Mouse (Mus musculus): ENCODE measurements around the gene Fam181a.

Fam181a gene

DNA sequence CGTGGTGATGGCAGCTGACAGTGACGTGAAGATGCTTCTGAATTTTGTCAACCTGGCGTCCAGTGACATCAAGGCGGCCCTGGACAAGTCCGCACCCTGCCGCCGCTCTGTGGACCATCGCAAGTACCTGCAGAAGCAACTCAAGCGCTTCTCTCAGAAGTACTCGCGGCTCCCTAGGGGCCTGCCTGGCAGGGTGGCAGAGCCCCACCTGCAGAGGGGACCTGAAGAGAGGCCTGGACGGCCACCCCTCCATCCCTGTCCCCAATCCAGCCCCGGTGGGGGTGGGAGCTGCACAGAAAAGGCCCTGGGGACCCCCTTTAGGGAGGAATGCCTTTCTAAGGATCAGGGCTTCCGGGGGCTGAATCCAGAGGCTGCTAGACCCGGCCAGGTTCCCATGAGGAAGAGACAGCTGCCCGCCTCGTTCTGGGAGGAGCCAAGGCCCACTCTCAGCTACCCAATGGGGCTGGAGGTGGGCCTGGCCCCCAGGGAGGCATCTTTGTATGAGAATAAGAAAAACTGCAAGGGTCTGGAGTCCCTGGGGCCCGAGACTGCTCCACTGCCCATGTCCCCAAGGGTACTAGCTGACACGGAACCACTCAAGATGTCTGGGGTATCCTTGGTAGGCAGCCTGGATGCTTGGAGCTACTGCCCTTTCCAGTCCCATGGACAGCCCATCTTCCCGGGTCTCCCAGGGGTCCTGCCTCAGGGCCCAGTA lies 5.2 kb downstream of the Fam181a start:
- DNase-seq = no peak

DNA sequence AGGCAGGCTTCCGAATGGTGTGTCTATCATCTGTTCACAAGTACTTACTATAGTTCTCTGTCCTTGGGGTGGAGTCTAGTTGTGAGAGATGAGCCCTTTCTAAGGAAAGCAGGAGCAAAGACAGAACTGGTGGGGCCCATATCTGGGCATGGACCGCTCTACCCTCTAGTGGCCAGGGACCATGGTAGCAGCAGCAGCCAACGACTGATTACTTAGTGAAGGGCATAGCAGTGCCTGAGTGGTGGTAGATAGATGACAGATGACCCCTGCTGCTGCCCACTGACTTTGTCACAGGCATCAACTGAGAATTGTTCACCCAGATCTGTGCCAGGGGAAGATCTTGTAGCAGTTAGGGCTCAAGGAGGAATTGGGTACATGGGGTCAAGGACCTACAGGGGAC lies 12.0 kb downstream of the Fam181a start:
- DNase-seq = peak; percentile 41

GRCm38 (mm10) chr12:103325156-103325857 lies 14.5 kb downstream of the Fam181a start:
- peak; percentile 93 for DNase-seq

DNA sequence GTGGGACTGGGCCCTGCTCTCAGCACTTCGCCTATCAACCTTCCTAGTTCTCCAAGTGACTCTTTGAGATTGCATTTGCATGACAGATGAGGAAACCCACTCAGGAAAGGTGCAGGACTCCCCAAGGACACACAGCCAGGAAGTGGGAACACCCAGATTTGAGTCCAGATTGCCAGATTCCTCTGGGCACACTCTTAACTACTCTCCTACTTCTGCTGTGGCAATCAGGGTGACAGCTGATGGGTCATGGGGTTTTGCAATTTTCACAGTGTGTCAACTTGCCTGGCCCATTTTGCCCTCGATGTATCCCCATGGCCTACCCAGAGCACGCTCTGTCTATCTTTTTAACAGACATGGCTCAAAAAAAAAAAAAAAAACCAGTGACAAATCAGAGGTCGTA lies 15.8 kb downstream of the Fam181a start:
- DNase-seq = no peak

DNA sequence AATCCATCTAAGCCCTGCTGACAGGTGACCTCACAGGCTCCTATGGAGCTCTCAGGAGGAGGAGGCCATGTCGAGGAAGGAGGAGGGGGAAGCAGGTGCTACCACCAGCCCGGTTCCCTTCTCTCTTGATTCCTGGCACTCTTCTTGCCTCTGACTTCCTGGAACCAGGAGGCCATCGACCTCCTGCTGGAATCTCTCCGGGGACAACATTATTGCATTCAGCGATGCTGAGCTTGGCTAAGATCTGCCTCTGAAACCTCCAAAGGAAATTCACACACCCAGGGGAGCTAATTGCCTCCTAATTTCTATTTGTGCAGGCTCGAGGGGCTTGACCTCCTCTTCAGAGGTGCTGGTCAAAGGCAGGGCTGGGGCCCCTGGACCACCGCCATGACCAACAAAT lies 16.3 kb downstream of the Fam181a start:
- DNase-seq = no peak

GRCm38 (mm10) chr12:103328448-103329191 lies 17.8 kb downstream of the Fam181a start:
- no peak for DNase-seq

GRCm38 (mm10) chr12:103331491-103331890 lies 20.7 kb downstream of the Fam181a start:
- peak; percentile 77 for DNase-seq

DNA sequence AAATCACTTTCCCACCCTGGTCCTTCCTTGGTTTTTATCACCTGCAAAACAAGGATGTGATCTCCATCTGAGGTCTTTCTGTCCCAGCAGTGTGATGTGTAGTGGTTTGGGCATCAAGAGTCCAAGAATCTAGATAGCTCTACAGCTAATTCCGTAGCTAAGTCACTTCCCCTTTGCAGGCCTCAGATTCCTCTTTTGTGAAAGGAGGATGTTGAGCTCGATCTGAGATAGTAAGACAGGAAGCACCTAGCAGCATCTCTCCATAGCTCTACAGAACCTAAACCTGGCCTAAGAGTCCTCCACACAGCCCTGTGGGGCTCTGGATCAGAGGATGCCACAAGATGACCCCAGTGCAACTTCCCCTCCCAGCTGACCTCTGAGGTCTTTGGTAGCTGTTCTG lies 22.1 kb downstream of the Fam181a start:
- DNase-seq = peak; percentile 38

DNA sequence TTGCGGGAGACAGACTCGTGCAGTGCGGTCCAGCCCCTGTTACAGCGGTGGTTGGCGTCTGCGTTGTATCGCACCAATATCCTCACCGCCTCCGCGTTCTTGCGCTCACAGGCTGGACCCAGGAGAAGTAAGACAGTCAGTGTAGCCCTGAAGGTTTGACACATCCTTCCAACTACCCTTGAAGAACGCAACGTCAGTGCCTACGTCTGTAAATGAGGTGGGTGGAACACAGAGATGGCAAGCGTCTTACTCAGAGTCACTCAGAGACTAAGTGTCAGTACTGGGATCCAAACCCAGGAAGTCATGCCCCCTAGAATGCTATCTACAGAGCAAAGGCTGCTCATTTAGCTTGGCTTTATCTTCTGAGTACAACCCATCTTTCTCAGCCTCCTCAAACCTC lies 22.7 kb downstream of the Fam181a start:
- no peak for DNase-seq

DNA sequence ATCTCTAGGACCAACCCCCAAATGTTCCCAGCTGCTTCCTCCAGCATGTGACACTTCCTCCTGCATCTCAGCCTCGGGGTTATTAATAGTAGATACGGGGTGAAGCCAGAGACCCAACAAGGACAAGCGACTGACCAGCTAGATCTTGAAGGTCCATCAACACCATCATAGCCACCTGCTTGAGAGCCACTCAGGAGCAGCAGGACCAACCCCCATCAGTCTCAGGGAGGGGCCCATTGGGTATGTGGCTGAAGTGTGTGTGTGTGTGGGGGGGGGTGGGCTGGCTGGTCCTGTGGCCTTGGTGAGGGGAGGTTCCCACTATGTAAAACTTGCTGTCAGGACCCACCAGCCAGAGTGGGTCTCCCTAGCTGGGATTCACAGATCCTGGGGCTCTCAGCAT lies 26.0 kb downstream of the Fam181a start:
- DNase-seq = no peak

GRCm38 (mm10) chr12:103338162-103338798 lies 27.5 kb downstream of the Fam181a start:
- DNase-seq = no peak

DNA sequence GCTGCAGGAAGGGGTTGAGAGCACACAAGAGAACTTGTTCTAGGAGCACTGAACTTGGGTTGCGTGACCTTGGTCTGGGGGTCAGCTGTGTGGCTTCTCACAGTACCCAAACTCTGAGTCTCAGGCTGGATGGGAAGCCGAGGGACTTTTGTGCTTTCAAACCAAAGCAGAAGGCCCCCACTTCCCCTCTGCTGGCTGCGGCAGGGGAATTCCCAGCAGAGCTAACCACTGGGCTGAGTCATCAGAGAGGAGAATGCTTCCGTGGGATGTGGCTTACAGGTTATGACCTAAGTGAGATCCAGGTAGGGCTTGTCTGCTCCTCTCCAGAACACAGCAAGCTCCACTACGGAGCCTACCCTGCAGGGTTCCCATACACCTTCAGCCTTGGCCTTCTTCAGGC lies 30.4 kb downstream of the Fam181a start:
- peak; percentile 62 for DNase-seq

DNA sequence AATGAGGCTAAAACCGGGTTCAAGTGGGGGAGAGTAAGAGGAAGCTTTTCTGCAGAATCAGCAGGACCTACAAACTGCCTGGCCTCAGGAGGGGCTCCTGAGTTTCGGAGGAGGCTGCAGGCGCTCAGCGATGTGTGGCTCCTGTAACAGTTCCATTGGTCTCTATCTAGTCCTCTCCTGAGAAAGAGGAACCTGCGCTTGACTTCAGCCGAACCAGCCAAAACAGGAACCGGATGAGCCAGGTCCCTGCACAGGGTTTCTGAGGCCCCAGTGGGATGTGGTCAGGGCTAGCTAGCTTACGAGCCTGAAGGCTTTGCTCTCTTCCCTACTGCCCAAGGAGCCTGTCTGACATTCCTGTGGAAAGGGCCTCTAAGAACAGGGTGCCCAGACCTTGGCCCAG lies 32.7 kb downstream of the Fam181a start:
- peak; percentile 60 for DNase-seq

DNA sequence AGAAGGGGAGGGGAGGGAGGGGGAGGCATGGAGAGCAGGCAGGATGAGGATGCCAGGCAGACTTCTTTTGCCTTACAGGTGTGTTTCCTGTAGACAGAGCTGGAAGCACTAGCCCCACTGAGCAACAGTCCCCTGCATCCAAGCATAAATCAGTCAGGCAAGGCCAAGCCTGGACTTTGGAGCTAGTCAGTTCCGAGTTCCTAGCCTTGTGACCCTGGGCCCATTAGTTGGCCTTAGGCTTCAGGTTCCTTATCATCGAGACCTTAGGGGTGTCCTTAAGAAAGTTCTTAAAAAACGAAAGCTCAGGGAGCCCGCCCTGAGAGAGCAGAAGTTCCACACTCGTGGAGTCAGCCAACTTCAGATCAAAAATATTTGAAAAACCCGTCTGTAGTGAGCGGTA lies 34.2 kb downstream of the Fam181a start:
- no peak for DNase-seq

DNA sequence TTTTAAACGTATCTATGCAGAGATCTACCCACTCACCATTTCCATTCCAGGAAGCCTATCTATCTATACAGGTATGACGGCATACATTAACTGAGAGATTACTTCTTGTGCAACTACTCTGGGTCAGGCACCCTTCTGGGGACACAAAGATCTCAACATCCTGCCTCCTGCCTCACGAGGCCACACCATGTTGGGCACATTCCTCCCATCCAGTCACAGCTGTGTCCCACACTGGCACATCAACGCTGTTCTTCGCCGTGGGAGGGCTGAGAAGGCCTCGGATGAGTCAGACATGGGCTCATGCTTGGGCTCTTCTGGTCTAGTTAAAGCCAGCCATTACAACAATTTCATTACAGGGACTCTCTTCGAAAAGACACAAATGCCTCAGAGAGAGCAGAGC lies 36.2 kb downstream of the Fam181a start:
- DNase-seq = no peak

DNA sequence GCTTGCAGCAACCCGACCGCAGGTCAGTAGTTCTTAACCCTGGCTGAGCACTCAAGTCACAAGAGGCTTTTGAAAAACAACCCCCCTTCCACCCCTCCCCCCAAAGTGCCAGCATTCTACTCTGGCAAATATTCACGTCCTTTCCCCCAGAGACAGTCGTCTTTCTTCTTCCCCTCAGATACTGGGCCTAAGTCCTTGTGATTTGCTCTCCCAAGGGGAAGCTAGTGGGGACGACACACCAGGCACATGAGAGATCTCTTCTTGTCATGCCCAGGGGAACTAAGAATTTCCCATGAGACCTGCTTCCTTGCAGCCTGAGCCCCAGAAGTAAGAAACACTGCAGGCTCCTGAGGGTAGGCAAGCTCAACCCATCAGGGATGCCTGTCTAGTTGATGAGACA lies 36.6 kb downstream of the Fam181a start:
- no peak for DNase-seq

DNA sequence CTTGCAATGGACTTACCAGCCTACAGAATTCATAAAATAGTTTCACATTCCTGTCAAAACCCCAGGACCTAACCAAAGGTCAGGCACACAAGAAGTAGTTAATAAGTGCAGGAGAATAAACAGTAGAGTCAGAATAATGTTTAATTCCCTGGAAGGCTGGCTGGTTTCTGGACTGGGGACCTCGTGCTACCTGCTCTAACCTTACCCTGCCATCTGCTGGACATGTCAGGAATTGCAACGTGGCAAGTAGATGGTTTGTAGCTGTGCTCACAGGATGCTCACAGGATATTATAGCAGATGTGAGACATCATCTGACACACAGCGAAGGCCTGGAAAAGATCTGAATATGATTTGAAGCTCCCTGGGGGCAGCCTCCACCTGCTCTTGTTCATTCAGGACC lies 37.7 kb downstream of the Fam181a start:
- DNase-seq = peak; percentile 87

- DNase-seq = no peak
Measured at GRCm38 (mm10) chr12:103352735-103353134, 42.0 kb downstream of the Fam181a start.

DNA sequence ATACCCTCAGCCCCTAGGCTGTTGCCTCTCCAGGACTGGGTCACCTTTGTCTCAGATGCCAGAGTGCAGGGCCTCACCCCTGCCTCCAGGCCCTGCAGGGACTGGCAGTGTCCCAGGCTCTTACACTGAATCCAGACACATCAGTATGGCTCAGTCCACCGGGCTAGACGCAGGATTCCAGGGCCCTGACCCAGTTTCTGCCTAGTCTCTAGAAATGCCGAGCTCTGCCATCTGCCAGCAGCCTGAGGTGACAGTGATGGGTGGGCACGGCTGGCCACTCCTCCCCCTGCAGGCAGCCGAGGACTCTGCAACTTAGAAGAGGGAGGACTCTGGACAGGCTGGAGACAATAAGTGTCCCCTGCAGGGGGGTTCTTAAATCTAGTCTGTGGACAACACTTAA lies 42.8 kb downstream of the Fam181a start:
- no peak for DNase-seq

DNA sequence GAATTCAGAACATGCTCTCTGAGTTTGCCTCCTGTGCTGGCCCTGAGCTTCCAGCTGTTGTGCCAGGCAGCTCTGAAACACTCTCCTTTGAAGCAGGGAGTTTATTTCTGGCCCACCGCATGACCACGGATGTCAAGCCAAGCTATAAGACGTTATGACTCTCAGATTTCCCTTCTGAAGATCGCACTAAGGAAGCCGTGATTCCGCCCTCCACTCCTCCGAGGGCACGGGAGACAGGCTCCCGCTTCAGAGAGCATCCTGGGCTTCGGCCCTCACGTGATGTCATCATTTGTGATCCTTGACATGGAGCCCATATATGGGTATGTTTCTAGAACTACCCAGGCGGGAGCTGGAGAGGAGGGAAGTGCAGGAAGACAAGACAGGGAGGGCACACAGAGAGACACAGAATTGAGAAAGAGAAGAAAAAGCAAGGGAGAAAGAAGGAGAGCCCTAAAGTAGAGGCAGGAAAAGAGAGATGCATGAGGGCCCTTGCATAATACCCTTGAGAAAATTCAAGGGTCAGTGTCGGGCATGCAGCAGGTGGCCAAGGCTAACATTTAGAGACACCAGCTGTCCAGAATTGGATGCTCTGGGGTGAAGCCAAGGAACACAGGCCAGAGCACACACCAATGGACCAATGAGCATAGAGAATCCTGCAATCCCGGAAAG lies 45.1 kb downstream of the Fam181a start, which contains the start of gene Asb2:
TSS of gene Asb2 (minus strand) at position 256 of the 669 bp plus-strand sequence.
- DNase-seq = no peak

- DNase-seq = no peak
Measured at GRCm38 (mm10) chr12:103356415-103356748, 45.6 kb downstream of the Fam181a start.

DNA sequence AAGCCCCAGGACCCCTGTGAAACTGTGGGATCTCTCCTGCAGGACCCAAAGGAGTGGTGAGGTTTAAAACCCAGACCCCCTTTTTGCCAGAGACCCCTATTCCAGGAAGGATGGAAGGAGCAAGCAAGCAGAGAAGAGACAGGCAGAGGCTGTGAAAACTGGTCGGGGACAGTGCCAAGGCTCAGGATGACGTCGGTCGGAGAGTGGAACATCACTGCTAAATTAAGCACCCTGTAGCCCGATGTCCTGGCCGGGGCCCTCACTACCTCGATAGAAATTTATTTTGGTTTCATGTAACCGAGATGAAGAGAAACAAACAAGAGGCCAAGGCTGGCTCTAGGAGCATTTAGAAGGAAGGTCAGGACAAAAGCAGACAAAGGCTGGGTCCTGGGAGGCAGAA lies 47.4 kb downstream of the Fam181a start:
- no peak for DNase-seq

All from thymus, postnatal 25 days (tissue).